Mouse (Mus musculus) cerebellum, adult 2 months (tissue): ENCODE results near the gene Spx.

Experiments used
- CTCF ChIP-seq: fragments of 200-500 bp; IDR thresholded peaks from 2 replicates; pipeline ENCODE4 v1.5.1; 2011; ENCODE audit warnings: low read depth, mild to moderate bottlenecking, control low read depth, low read length, moderate library complexity, borderline replicate concordance; ENCODE audit not compliant: insufficient read depth
- POLR2A ChIP-seq: fragments of 200-500 bp; IDR thresholded peaks from 2 replicates; pipeline ENCODE4 v1.6.1; 2011; ENCODE audit warnings: low read length, control low read depth, borderline replicate concordance; ENCODE audit not compliant: insufficient read depth

- TF ChIP-seq POLR2A (no peak), CTCF (no peak)
Measured at GRCm38 (mm10) chr6:142453311-142453710, 40.1 kb downstream of the Spx start.
